Mouse (Mus musculus): ENCODE measurements around the gene Gm5426.

- TF ChIP-seq POLR2A (IDR thresholded peaks at IDR 0.05; ENCODE audit: control insufficient read depth, low read depth, low read length), result no peak
- TF ChIP-seq CTCF (IDR thresholded peaks at IDR 0.05; ENCODE audit: control insufficient read depth, insufficient read depth, insufficient replicate concordance, low read depth, low read length), result no peak
Observed at GRCm38 (mm10) chr10:96146578-96146977, 10.2 kb downstream of the Gm5426 start.

Data from testis, adult 2 months (tissue).